Mouse (Mus musculus): ENCODE results near the gene Snx29. TPM values are rescaled to one million over a fixed set of nuclear protein-coding genes. Genes with fewer than 3 reads are reported as not detected.

Snx29 gene
- polyA plus RNA-seq, 1 experiment from 2014 or later = 13.0 TPM

DNA sequence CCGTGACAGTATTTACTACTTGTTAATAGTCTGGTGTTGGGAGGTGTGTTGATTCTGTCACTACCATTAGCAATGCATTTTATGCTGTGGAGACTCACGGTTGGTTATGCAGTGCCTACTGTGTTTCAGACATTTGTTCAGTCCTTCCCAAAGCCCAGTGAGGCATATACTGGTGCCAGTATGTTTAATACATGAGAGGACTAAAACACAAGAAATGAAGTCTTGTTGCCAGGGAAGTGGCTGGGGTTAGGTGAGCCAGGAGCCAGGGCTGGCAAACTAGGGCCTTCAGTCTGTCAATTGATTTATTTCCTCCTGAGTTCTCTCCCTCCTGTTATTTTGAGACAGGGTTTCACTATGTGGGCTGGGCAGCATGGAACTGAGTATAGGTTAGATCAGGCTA is 154.3 kb downstream of the Snx29 start:
- H3K27ac ChIP-seq = no peak overlapping the region
- H3K4me3 ChIP-seq = no peak overlapping the region
- H3K27me3 ChIP-seq = no peaks in the 10 kb centered on the region
- peaks cover 7% of the 10 kb centered on the region; the same call in 1 of the 2 replicates for H3K4me1 ChIP-seq
- H3K9me3 ChIP-seq (replicated peaks) = no peaks in the 10 kb centered on the region
- H3K4me2 ChIP-seq = no peak overlapping the region
- ATAC-seq = peak; percentile 43; the same call in 1 of the 2 replicates
- no peaks in the 10 kb centered on the region for H3K36me3 ChIP-seq (ENCODE audit: poor library complexity, severe bottlenecking)
- no peak overlapping the region for H3K9ac ChIP-seq
- WGBS = 93% methylated on average over 2 of the region's 2 CpGs

DNA sequence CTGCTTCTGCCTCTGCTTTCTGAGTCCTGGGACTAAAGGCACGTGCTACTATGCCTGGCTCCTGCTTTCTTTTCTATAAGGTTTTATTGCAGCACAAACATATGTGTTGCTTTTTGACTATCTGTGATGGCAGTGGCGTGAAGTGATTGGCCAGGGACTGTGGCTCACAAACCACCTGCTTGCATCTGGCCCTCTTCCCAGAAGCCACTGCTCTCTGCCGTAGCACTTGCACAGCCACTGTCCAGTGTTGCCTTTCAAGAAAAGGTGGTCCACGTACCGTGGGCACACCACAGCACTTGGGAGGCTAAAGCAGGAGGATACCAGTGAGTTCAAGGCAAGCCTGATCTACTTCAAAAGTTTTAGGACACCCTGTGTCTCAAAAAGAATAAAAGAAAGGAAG is 154.9 kb downstream of the Snx29 start:
- ATAC-seq = no peak
- Histone ChIP-seq H3K9me3 (replicated peaks) (no peaks in the 10 kb centered on the region), H3K27me3 (no peaks in the 10 kb centered on the region), H3K9ac (no peak overlapping the region), H3K4me2 (no peak overlapping the region), H3K27ac (no peak overlapping the region), H3K4me3 (no peak overlapping the region), H3K4me1 (peaks cover 7% of the 10 kb centered on the region; the same call in 1 of the 2 replicates), H3K36me3 (ENCODE audit: poor library complexity, severe bottlenecking) (no peaks in the 10 kb centered on the region)
- WGBS = 89% methylated on average over 5 of the region's 5 CpGs

DNA sequence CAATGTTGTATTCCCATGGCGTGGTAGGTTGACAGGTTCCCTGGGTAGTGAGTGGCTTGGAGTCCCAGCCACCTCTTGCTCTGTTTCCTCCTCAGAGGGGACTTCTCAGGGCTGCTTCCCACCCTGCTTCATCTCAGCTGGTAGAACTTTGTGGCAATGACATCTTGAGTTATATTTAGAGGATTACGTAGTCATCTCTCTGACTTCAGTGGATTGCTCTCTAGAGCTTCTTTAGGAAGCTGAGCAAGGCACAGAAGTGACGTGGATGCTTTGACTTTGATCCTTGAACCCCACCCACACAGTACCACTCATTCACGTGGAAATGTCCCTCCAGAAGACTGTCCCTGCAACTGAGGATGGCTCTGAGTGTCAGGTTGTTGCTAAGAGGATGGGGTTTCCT is 156.9 kb downstream of the Snx29 start:
- H3K4me1 ChIP-seq = no peaks in the 10 kb centered on the region
- H3K9me3 ChIP-seq (replicated peaks) = no peaks in the 10 kb centered on the region
- no peak for ATAC-seq
- no peaks in the 10 kb centered on the region for H3K27me3 ChIP-seq
- WGBS = 82% methylated on average over 4 of the region's 4 CpGs
- no peak overlapping the region for H3K4me3 ChIP-seq
- H3K4me2 ChIP-seq = no peak overlapping the region
- H3K36me3 ChIP-seq (ENCODE audit: poor library complexity, severe bottlenecking) = no peaks in the 10 kb centered on the region
- H3K9ac ChIP-seq = no peak overlapping the region
- no peak overlapping the region for H3K27ac ChIP-seq

DNA sequence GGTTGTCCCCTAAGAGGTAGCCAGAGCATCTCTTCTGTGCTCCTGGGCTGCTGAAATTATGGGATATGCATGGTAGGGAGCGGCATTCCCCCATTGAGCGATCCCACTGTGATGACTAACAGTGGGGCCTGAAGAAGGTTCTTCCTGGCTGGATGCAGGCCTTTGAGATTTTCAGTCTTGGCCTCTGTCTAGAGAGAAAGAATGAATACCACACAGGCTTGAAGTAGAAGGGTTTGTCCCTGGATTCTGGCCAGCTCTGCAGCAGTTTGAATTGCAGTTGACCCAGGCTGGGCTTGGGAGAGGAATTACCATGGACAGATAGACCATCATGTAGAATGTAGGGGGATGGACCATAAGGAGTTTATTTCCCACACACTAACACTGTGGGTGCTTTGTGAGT is 159.5 kb downstream of the Snx29 start:
- no peak overlapping the region for H3K9ac ChIP-seq
- 96% methylated on average over 2 of the region's 2 CpGs for WGBS
- no peaks in the 10 kb centered on the region for H3K9me3 ChIP-seq (replicated peaks)
- ATAC-seq = no peak
- H3K4me1 ChIP-seq = no peaks in the 10 kb centered on the region
- no peaks in the 10 kb centered on the region for H3K27me3 ChIP-seq
- no peak overlapping the region for H3K4me2 ChIP-seq
- no peak overlapping the region for H3K27ac ChIP-seq
- H3K4me3 ChIP-seq = no peak overlapping the region
- H3K36me3 ChIP-seq (ENCODE audit: poor library complexity, severe bottlenecking) = no peaks in the 10 kb centered on the region

DNA sequence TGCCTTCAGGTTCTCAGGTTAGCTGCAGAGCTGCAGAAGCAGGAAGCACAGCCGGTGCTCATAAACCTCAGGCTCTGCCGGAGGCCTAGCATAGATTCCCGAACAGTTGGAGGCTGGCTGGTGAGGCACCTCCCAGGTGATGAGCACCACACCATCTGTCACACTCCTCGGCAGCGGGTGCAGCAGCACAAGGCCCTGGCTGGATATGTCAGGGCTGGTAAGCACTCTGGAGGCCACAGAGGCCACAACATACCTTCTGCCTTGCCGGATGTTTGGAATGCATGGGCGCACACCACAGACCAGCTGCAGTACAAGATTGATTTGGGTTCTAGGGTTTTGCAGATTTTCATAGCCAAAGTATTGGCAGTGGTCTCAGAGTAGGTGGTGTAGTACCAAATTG is 172.2 kb downstream of the Snx29 start:
- no peaks in the 10 kb centered on the region for H3K4me1 ChIP-seq
- H3K9me3 ChIP-seq (replicated peaks) = no peaks in the 10 kb centered on the region
- H3K9ac ChIP-seq = no peak overlapping the region
- H3K36me3 ChIP-seq (ENCODE audit: poor library complexity, severe bottlenecking) = no peaks in the 10 kb centered on the region
- no peaks in the 10 kb centered on the region for H3K27me3 ChIP-seq
- H3K27ac ChIP-seq = no peak overlapping the region
- 90% methylated on average over 7 of the region's 7 CpGs for WGBS
- H3K4me3 ChIP-seq = no peak overlapping the region
- no peak overlapping the region for H3K4me2 ChIP-seq
- ATAC-seq = no peak

DNA sequence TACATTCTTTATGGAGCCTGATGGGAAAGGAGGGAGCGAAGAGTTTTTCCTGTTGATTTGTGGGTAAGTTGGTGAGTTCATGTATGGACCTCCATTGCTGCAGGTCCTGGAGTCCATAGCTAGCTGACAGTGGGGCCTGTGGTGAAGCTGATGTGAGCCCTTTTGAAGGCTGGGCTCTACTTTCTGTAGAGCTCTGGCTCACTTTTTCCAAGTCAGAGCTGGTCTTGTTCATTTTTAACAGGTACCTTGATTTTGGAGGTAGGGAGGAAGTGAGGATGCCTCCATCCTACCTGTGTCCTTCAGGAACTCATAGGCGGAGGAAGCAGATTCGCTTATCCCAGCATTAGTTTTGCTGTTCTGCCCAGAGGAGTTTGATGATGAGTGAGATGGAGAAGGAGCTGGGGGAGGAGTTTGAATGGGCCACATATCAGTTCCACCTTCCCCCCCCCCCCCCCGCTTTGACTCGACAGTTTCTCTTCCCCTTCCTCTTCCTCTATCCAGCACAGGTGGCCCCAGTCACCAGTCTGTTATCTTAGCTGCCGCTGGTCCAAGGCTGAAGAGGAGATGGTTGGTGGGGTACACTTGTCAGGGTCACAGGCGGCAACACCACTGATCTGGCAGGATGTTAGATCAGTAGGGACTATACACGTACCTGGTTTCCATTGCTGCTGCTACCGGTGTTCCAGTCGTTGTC is 173.4 kb downstream of the Snx29 start:
- Histone ChIP-seq H3K9ac (no peak overlapping the region), H3K4me2 (no peak overlapping the region), H3K9me3 (replicated peaks) (no peaks in the 10 kb centered on the region), H3K36me3 (ENCODE audit: poor library complexity, severe bottlenecking) (no peaks in the 10 kb centered on the region), H3K27me3 (no peaks in the 10 kb centered on the region), H3K4me3 (no peak overlapping the region), H3K27ac (no peak overlapping the region), H3K4me1 (no peaks in the 10 kb centered on the region)
- ATAC-seq = no peak
- WGBS = 81% methylated on average over 8 of the region's 10 CpGs

DNA sequence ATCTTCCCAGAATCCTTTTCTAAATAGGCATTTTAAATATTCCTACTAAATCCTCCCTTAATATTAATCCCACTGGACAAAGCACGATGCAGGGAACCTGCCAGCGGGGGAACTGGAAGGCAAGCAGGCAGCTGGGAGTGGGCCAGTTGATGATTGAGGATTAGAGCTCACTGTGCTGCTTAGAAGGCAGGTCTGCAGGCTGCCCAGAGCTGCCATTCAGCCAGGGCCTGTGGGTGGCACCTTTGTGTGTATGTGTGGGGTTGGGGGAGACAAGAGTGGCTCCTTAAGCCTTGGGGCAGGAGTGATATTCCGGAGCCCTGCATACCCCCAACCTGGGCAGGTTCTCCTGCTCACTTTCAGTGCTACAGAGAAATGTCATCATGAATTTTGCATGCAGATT is 174.0 kb downstream of the Snx29 start:
- WGBS = 30% methylated on average over 3 of the region's 3 CpGs
- no peak overlapping the region for H3K27ac ChIP-seq
- no peak for ATAC-seq
- no peaks in the 10 kb centered on the region for H3K36me3 ChIP-seq (ENCODE audit: poor library complexity, severe bottlenecking)
- H3K9ac ChIP-seq = no peak overlapping the region
- H3K4me2 ChIP-seq = no peak overlapping the region
- no peaks in the 10 kb centered on the region for H3K9me3 ChIP-seq (replicated peaks)
- no peak overlapping the region for H3K4me3 ChIP-seq
- no peaks in the 10 kb centered on the region for H3K27me3 ChIP-seq
- H3K4me1 ChIP-seq = no peaks in the 10 kb centered on the region

DNA sequence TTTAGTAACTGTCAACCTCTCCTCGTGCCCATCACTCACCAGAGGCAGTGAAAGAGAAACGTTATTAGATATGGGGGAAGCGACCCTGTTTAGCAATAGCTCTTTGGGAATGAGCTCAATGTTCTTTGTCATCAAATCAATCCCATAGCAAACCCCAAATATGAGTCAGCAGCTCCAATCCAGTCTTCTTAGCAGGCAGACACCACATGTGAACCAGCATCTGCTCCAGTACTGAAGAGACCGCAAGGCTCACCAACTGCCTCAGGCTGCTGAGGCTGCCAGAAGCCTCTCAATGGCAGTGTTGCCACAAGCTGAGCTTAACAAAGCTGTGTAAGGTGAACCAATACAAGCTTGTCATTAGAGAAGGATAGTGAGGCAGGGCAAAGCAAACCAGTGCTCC is 177.4 kb downstream of the Snx29 start:
- ATAC-seq = no peak
- WGBS = 79% methylated on average over 4 of the region's 4 CpGs

DNA sequence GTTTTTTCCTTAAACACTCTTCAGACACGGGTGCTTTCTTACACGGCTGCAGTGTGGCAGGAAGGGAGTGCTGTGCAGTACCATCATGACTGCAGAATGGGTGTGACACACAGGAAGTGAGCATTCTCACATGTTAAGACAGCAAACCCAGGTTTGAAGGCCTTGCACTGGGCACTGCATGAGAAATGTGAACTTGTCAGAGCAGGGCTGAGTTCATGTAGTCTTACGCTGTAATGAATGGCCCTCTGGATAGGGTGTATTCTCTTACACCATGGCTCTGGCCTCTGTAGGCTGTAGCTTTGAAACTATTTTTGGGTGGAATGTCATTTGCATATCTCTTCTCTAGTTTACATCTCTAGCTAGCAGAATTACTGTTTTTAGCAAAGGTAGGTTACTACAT is 178.4 kb downstream of the Snx29 start:
- no peak overlapping the region for H3K4me3 ChIP-seq
- no peak overlapping the region for H3K9ac ChIP-seq
- no peak overlapping the region for H3K27ac ChIP-seq
- H3K4me1 ChIP-seq = peaks cover 8% of the 10 kb centered on the region; the same call in 1 of the 2 replicates
- H3K4me2 ChIP-seq = no peak overlapping the region
- no peaks in the 10 kb centered on the region for H3K27me3 ChIP-seq
- no peaks in the 10 kb centered on the region for H3K9me3 ChIP-seq (replicated peaks)
- 86% methylated on average over 3 of the region's 3 CpGs for WGBS
- no peaks in the 10 kb centered on the region for H3K36me3 ChIP-seq (ENCODE audit: poor library complexity, severe bottlenecking)
- no peak for ATAC-seq

More for the DNA sequence above, 177.4 kb downstream of the Snx29 start:
- H3K9me3 ChIP-seq (replicated peaks) = no peaks in the 10 kb centered on the region
- no peaks in the 10 kb centered on the region for H3K27me3 ChIP-seq
- H3K4me3 ChIP-seq = no peak overlapping the region
- no peak overlapping the region for H3K27ac ChIP-seq
- H3K4me1 ChIP-seq = 0 out of 2 replicates have a peak, but pooled peaks cover 1% of the 10 kb centered on the region
- H3K9ac ChIP-seq = no peak overlapping the region
- no peak overlapping the region for H3K4me2 ChIP-seq
- H3K36me3 ChIP-seq (ENCODE audit: poor library complexity, severe bottlenecking) = no peaks in the 10 kb centered on the region

DNA sequence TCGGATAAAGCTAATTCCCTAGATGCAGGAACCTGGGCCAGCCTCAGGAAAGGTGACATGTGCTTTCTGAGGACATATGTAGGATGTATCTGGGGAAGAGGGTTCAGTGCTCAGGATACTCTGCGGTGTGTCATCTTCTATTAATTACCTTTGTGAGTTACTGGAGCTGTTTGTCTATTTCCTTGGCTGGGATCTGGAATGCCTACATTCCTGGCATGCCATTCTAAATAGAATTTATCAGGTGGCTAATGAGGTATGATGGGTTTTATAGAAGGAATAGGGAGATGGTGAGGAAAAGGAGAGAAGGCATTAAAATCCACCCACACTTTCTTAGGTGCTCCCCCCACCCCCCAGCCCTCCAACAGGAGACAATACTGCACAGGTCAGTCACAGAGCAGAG is 178.9 kb downstream of the Snx29 start:
- ATAC-seq = no peak
- H3K27ac ChIP-seq = no peak overlapping the region
- no peak overlapping the region for H3K4me2 ChIP-seq
- 82% methylated on average over 2 of the region's 2 CpGs for WGBS
- H3K27me3 ChIP-seq = no peaks in the 10 kb centered on the region
- no peak overlapping the region for H3K9ac ChIP-seq
- no peak overlapping the region for H3K4me3 ChIP-seq
- H3K4me1 ChIP-seq = peaks cover 8% of the 10 kb centered on the region; the same call in 1 of the 2 replicates
- H3K36me3 ChIP-seq (ENCODE audit: poor library complexity, severe bottlenecking) = no peaks in the 10 kb centered on the region
- no peaks in the 10 kb centered on the region for H3K9me3 ChIP-seq (replicated peaks)

DNA sequence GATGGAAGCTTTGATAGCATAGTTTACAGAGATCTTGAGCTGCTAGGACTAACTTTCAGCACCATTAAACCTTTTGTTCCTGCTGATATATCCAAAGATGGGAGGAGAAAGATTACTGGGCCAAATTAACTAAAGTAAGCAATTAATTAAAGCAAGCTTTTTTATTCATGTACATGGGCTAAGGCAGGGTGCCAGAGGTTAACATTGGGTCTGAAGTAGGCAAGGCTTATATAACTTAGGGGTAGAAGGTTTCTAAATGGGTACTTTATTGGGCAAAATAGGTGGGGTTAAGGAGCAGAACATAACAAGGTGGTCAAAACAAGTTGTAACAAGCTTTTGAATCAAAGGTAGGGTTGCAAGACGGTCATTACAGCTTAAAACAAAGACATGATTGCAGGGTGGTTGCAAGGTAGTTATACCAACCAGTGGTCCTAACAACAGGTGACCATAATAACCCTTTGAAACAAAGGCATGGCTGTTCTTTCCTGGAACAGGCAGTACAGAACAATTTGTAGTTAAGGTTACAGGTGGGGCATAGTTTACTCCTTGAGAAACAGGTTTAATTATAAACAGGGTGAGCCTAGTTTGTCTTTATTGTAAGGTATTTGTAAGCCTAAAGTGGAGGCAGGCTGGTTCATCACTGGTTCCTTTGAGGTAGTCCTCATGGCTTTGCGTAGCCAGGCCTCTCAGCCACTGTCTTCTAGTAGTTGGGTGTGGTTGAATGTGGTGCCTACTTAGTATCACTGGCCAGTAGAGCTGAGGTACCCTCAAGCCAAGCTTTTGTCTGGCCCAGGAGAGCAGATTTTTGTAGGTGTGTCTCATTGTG is 182.2 kb downstream of the Snx29 start:
- ATAC-seq = no peak
- H3K4me1 ChIP-seq = peaks cover 8% of the 10 kb centered on the region; the same call in 1 of the 2 replicates
- H3K4me3 ChIP-seq = no peak overlapping the region
- no peak overlapping the region for H3K4me2 ChIP-seq
- H3K9me3 ChIP-seq (replicated peaks) = no peaks in the 10 kb centered on the region
- no peak overlapping the region for H3K27ac ChIP-seq
- H3K27me3 ChIP-seq = no peaks in the 10 kb centered on the region
- no peaks in the 10 kb centered on the region for H3K36me3 ChIP-seq (ENCODE audit: poor library complexity, severe bottlenecking)
- H3K9ac ChIP-seq = no peak overlapping the region
- WGBS = 85% methylated on average over 2 of the region's 2 CpGs

DNA sequence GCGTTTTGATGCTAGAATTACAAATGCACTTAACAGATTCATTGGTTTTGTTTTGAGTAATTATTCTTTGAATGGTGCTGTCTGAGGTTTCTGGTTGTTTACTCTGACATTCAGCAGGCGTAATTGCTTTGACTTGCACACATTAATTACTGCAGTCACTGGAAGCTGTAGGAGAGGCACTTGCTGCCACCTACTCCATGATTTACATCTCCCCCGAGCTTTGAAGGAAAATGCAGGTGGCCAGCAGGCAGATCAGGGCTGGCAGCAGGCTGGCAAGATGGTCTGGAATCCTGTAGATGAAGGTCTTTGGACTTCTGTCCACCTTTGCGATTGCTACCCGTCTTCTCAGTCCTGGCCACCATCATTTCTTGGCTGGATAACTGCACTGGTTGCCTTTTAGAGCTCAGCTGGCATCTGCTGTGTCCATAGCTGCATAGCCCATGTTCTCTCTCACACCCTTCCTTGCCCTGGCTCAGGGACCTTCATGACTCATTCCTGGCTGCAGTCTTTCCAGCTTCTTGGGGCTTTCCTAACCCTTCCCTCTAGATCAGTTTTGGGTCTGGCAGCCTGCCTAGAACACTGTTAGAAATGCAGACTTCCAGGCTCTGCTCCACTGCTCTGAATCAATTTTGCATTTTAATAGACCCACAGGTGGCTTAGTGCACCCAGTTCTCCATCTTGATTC is 182.9 kb downstream of the Snx29 start:
- H3K27ac ChIP-seq = no peak overlapping the region
- H3K4me1 ChIP-seq = peaks cover 8% of the 10 kb centered on the region; the same call in 1 of the 2 replicates
- 74% methylated on average over 5 of the region's 5 CpGs for WGBS
- no peak overlapping the region for H3K4me3 ChIP-seq
- H3K9ac ChIP-seq = no peak overlapping the region
- H3K9me3 ChIP-seq (replicated peaks) = no peaks in the 10 kb centered on the region
- H3K27me3 ChIP-seq = no peaks in the 10 kb centered on the region
- H3K36me3 ChIP-seq (ENCODE audit: poor library complexity, severe bottlenecking) = no peaks in the 10 kb centered on the region
- H3K4me2 ChIP-seq = no peak overlapping the region
- ATAC-seq = no peak

All from forebrain, embryonic 13.5 days (tissue).